Mouse (Mus musculus) frontal cortex, postnatal 25 days (tissue): Measurements from ENCODE around the gene Mex3b.
A peak's percentile ranks its signal among the peaks of the same experiment; 100 is the strongest.

ENCODE experiments used
- DNase-seq, 2 experiments: peaks; one replicate each; pipeline ENCODE4 v3.0.0; 2022; ENCODE audit warnings: low spot score in 2 of 2

Gene Mex3b

DNA sequence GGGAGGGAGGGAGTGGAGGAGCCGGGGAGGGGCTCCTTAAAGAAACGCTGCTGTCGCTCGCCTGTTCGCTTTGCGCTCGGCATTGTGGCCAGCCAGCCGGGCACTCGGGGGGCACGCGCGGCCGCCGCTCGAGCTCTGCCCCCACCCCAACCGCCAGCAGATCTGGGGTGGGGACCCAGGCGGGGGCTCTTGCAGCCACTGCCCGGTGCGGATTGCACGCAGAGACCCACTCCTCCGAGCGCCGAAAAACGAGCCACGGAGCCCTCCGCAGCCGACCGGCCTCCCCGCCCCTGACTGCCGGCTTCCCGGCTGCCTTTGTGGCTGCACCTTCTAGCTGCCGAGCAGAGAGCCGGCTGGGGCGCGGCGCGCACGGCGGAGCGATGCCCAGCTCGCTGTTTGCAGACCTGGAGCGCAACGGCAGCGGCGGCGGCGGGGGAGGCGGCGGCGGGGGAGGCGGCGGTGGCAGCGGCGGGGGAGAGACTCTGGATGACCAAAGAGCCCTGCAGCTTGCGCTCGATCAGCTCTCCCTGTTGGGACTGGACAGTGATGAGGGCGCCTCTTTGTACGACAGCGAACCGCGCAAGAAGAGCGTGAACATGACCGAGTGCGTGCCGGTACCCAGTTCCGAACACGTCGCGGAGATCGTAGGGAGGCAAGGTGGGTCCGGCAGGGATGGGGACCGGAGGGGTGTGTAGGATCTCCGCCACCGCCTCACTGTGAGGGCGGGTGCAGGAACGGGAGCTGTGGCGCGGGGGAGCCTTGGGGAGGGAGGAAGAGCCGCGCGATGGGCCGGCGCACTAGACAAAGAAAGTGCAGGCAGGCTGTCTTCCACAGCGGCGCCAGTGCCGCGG lies at the start of gene Mex3b:
Gene Mex3b, plus strand, starts transcription at position 63 of the 851 bp plus-strand sequence.
- DNase-seq = peak; percentile 48 to 52

DNA sequence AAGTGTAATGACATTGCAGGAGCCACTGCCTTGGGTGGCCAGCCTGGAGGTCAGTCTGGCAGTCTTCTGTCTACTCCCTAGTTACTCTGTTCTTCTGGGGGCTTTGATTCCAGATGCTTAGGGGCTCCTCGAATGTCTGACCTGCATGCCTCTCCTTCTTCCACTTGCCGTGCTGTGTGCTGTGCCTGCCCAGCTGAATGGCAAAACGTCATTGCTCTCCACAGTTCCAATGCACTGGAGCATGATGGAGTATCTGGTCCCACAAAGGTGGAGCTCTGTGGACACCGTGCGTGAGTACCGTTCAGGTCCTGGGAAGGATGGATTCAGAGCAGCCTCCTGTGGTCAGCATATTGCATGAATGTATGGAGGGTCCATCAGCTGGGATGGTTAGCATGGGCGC lies 47.6 kb upstream of the Mex3b start:
- DNase-seq = no peak

DNA sequence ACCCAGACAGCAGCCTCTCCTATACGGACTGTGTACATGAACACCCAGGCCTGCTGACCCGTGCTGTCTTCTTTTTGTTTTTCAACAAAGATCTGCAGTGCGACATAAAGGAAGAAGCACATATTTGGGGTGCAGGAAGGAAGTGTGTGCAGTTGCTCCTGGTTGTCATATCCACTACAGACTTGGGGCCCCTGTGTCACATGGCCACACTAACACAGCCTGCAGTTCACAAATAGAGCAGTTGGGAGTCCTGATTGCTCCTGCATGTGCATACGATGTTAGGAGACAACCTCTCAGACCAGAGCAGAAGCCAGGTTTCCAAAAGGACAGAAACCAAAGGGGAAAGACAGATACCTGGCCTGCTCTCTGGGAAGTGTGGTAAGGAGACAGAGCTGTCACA lies 46.5 kb upstream of the Mex3b start:
- no peak for DNase-seq

DNA sequence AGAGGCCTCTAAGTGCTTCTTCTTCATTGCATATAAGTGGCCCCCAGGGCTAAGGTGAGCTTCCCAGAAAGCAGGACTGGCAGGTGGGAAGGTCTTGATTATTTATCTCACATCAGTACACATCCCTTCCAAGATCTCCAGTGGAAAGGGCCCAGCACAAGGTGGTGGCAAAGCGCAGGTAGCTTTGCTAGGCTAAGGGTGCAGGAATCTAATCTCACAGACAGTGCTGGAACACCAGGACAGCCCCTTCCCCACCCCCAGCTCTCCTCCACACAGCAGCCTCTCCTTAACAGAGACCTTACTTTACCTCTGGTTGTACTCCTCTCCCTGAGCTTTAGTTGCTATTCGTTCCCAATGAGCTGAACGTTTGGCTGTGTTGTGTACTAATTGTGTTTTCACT lies 45.6 kb upstream of the Mex3b start:
- no peak for DNase-seq

DNA sequence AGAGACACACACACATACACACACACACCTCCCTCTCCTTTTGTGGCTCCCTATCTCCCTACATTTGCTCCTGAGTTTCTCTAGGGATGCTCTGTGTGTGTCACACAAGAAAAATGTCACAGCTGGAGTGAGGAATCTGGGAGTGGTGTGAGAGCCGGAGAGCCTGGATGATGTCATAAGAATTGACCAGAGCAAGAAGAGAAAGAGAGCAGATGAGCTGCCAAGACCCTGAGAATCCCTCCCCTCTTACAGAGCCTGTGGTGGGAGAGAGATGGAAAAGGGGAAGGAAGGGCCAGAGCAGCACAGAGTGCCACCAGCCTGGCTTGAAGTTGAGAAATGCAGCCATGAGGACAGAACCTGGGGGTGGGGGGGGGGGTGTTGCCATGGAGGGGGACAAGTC lies 44.6 kb upstream of the Mex3b start:
- no peak for DNase-seq

DNA sequence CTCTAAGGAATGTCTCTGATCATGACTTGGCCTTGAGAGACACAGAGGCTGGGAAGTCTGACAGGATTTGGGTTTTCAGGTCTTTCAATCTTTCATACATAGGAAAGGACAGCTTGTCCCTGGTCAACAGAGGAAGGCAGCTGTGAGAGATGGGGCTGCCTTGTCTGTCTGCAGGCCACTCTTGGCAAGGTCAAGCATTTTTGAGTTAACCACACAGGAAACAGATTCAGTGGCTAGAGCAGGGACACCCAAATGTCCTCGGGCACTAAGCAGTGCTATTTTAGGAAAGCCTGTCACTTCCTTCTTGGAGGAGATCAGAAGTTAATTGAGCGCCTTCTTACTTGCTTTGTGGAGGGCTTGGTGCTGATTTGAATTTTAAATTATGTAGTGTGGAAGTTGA lies 38.9 kb upstream of the Mex3b start:
- DNase-seq = no peak

DNA sequence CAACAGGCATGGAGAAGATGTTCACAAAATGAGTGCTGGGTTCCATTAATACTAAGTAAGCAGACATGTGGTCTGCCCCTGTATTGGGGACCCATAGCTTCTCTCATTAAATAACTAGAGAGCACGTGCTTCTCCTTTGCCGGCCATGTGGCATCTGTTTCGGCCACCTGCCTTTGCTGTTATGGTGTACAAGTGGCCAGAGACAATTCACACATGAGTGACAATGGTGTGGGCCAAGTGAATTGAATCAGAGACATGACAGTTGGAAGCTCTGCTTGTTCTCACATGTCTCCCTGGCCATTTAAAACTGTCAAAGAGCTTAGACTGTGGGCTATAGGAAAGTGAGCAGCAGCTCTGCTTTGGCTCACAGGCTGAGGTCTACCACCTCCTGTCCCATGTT lies 37.6 kb upstream of the Mex3b start:
- no peak for DNase-seq

DNA sequence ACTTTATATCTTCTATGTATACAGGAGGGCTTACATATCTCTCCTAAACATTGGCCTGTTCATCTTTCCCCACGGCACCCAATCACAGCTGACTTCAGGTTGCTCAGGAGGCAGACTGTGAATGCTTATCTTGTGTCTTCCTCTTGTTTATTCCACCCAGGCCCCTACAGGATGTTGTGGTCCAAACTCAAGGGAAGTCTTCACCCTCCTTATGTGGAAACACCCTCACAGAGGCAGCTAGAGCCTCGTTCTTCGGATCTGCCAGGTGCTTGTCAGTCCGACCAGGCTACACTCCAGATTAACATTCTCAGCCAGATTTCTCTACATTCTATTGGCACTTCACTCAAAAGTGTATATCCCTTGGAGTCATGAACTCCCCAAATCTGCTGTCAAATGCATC lies 32.7 kb upstream of the Mex3b start:
- DNase-seq = no peak

DNA sequence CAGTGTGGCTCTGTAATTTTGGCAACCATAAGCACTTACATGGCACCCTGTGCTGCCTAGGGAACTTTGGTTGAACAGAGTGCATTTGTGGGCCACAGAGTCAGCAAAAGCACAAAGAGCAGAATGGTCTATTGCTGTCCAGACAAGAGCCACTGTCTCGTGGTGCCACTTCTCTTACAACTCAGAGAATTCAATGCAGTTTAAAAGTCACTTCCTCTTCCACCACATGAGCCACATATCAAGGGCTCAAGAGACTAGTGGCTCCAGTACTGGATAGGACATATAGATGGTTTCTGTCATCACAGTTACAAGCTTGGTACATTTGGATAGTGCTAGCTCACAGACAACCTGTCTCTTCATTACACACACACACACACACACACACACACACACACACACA lies 28.7 kb upstream of the Mex3b start:
- no peak for DNase-seq

DNA sequence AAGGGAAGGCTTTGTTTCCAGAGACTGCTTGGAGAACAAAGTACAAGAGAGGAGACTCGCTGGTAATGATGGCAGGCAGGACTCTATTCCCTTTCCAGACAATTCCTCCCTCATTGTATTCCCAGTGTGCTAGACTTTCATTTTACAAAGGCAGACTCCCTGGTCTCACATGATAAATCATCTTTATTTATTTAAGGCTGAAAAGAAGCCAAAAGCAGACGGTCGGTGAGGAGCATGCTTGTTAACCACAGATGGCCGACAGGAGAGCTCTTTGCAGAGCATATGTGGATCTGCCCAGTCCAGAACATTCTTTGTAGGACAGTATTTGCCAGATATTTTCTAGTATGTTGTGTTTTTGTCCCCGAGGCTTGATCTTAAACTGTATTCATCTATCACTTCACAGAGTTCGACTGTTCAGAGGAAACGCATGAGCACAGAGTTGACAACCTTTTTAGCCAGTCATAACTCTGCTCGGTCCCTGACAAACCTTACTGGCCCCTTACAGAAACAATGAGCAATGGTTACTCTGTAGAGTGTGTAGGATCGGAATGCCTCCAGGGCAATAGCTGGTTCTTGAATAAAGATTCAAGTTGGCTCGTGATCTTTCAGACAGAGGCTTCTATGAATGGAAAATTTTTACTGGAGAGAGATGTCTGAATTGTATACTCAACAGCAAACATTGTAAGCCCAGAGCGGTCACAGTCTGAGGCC lies 28.0 kb upstream of the Mex3b start:
- DNase-seq = no peak

DNA sequence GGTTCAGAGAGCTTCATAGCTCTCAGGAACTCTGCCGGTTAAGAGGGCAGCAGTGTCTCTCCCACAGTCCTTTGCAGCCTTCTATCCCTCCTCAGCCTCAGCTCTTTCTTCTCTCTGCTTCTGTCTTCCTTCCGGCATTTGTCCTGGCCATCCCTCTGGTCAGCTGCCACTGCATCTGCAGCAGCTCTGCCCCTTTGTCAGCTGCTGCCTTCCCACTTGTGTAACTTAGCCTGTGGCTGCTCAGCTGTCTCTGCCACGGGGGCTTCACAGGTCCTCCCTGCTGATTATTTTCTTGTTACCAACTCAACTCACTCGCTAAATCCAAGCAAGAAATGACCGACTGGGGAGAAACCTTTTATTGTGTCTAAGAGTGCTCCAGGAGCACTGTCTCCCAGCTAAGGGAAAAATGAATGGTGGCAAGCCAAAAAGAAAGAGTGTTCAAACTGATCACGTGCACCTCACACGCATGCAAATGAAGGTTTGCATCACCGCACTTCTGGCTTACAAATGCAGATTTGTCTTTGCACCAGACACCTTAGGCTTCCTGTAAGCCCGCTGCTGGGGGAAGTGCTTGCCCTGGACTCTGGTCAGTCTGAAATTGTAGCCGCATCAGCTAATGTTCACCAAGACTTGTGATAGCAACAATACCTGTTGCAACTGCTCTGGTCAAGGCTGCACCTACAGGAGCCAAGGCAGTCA lies 24.8 kb upstream of the Mex3b start:
- no peak for DNase-seq

DNA sequence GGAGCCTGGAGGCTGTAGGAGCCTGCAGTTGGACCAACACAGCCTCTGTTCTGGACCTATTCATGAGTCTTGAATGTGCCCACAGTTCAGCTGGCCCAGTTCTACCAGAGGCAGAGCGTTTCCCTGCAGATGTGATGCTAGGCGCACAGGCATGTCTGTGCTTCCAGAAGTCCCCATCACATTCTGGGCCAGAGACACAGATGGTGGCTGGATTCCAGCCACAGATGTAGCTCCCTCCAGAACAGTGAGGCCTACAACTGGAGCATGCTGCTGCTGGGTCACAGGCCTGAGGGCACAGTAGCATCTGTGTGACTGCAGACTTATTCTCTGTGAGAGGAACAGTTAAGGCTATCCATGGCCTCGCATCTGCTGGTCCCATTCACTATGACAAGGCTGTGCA lies 16.4 kb upstream of the Mex3b start:
- no peak for DNase-seq

DNA sequence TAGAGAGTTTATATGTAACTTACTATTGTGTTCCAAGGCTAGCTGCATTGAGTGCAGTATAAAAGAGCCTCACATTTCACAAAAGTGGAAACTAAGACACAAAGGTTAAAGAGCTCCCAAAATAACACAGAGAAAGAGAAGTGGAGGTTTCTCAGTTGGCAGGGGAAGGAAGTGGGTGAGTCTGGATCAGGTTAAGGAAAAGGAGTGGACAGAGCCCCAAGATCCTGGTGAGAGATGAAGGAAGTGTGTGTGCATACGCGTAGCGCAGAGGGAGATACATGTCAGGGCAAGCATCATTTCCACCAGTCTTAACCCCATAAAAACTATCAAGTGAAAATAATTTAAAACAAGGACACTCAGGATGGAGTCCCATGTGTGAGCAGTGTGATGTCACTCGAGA lies 15.5 kb upstream of the Mex3b start:
- no peak for DNase-seq

DNA sequence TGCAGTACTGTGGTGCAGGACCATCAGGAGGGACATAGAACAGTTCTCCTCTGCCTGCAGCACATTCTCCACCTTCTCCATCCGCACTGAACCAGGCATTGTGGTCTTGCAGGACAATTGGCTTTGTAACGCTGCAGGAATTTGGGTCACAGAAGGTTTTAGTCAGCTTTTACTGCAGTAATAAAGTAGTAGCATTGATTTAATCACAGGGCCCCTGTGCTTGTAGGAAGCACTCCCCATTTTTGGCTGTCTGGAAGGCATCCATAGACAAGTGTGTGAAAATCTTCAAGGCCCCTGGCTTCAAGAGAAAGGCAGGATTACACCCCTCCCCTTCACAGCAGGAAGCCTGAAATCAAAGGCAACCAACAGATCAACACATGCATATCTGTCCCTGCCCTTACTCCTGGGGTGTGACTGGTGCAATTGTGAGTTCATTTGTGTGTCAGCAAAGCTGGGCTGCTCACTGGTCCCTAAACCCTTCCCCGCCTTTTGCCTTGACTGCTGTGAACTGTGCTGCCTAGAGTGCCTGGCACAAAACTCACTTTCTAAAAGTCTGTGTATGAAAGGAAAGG lies 12.9 kb upstream of the Mex3b start:
- DNase-seq = no peak

DNA sequence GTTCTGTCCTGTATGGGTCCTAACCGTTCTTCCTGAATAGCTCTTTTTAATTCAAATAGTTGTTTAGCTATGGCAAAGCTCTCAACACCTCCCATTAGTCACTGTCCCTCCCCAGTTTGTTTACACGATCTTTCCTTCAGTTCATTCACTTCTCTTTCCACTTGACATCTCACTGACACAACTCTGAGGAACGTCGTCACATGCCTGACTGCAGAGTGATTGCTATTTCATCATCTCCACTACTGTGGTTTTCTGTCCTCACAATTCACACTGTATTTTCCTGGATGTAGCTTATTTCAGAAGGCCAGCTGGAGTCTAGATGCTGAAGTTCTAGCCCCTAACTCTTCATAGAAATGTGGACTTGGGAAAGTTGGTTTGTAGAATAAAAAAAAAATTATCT lies 8.5 kb upstream of the Mex3b start:
- no peak for DNase-seq

DNA sequence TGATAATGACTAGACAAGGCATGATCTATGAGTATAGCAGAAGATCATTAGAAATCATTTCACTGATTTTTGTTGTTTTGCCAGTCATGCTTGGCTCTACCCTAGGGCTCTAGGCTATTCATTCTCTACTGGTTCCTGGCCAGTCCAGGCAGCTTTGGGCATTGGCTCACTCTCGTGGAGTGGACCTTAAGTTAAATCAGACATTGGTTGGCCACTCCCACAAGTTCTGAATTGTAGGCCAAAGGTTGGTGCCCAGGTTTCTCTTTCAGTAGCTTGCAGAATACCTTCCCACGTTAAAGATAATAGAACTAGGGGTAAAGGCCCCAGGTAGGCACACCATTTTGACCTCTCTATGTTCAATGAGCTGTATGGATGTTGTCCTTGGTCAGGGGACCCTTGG lies 6.5 kb upstream of the Mex3b start:
- DNase-seq = no peak

DNA sequence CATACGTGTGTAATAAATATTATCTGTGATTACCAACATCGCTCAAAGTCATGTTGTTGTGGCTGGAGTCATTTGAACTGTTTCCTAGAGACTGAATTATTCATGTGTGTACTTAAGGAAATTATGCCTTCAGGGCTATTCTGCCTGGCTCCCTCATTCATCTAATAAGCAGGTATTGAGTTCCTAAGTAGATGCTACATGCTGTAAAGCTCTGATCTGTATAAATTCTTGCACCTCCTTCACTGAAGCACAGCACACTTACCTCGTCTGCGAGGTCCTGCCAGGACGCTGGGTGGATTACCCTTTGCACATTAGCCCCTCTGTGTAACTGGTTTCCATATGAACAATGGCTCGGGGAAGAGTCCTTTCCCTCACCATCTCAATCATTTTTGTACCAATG lies 3.8 kb upstream of the Mex3b start:
- no peak for DNase-seq

DNA sequence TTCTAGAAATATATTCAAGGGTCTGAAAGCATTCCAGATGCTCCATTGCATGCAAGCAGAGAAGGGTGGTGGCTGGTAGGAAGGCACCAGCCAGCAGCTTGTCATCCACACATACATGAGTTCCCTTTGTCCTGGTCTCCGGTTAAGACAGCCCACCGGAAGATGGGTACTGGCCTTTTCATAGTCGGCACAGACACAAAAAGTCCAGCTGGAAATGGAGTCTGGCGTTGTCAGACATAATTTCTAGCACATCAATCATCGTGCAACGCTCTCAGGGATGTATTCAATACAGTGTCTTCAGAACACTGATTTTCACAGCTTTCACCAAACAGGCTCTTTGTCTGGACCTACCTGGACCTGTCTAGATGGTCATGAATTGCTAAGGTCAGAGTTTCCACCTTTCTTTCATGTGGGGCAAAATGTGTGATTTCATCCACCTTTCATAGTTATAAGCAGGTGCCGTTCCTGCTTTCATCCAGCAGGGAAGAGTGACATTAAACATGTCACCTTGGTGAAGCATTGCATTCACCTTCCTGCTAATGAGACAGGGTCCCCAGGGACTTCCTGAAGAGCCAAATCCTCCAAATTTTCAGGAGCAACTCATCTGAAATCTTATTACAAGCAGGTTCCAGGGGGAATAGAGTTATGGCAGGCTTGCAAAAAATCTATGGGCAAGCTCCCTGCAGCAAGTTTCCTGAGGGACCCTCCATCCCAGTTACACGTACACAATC lies 2.7 kb upstream of the Mex3b start:
- no peak for DNase-seq

DNA sequence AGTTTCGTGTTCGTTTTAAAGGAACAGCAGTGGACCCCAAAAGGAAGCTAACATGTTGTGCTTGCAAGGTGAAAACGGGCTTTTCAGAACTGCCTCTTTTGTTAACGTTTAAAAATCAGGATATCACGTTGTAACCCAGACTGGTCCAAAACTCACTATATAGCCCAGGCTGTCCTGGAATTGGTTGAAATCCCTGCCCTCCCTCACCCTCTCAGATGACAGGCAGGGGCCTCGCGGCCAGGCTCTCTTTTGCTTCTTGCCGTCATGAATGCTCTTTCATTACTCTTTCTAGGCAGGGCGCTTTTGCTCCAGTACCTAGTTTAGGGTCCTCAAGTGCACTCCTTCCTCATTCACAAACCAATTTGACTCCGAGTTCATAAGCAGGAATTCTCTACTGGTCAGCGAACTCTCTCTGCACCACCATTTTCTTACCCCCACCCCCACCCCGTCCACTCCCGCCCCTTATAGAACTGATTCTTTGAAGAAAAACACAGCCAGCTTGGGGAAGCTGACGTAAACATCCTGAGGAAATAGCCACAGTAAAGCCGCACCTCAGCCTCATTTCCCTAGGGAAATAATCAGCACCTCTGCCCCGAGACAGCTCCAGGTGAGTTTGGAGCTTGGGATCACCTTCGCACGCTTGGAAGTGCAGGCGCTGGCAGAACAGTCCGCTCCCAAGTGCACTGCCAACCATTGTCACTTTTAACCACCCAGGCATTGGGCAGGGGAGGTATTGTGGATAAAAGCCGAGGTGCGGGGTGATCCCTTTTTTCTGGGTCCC lies 2.0 kb upstream of the Mex3b start:
- no peak for DNase-seq

DNA sequence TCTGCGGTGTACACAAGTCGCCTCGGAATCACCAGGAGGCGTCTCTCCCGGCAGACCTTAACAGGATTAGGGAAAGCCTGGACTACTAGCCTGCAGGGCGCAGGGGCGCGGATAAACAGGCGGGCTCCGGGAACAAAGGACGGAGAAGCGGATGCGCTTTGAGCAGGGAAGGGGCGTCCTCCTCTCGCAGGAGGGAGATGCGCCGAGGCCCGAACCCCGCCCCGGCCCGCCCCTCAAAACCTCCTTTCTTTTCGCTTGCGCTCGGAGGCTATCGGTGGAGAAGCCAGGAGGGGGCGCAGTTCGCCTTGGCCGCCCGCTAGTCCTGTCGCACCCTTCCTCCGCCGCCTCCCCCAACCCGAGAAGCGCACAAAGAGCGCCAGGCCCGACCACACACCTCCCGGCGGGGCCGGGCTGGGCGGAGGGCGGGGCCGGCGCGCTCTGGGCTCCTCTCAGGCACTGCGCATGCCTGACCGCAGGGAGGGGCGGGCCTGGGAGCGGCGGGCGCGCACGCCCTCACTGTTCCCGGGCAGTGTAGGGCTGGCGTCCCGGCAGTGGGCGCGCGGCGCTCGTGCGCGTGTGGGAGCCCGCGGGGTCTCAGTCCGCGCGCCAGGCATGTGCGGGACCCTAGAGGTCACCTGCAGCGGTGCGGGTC lies 1.2 kb upstream of the Mex3b start:
- DNase-seq = peak; percentile 94 to 97
